Mouse (Mus musculus) ES-E14 (cell line): ENCODE data around the gene Srgap2.

Experiments
- MAFK ChIP-seq: IDR thresholded peaks from 2 replicates; pipeline ENCODE4 v1.6.1; 2014; ENCODE audit warnings: mild to moderate bottlenecking, low read depth, low read length, inconsistent platforms; ENCODE audit not compliant: insufficient read depth
- ZNF384 ChIP-seq: IDR thresholded peaks from 2 replicates; pipeline ENCODE4 v1.6.1; 2012; ENCODE audit warnings: low read depth, low read length, inconsistent platforms

DNA sequence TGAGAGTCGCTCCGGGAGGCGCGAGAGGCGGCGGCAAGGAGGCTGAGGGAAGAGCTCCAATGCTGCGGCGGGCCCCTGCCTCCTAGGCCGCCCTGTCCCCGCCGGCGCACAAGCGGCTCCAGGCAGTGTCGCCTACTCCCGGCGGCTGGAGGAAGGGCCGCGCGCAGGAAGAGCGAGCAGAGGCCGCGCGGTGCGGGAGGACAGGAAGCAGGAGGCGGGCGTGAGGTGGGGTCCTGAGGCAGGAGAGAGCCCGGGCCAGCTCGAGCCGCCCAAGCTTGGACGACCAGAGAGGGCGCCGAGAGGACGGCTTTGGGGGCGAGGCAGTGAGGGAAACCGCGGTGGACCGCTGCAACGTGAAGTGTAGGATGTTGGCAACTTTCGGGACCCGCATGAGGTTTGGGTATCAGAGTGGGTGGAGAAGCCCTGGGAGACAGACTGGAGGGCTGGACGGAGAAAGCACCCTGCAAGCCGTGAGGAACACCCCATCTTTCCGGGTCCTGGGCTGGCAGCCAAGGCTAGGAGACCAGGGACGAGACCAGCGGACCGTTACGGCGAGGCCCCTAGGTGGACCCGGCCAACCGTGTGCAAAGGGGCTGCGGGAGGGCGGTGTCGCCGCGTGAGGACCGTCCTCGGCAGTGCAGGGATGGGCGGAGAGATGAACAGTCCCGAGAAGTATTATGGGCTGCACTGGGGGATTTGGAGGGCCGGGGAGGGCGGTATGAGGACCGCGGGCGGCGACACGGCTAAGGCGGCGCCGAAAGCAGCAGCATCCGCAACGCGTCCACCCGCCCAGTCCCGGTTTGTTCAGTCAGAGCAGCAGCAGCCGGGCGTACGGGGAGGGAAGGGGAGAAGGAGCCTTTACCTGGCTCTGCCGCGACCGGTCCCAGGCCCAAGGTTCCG, 531 bp downstream of the Srgap2 start:
- no peak for TF ChIP-seq MAFK
- TF ChIP-seq ZNF384: no peak
